Mouse (Mus musculus) heart, adult 2 months (tissue): Measurements from ENCODE around the gene F5. TPM values are rescaled to one million over a fixed set of nuclear protein-coding genes. Genes with fewer than 3 reads are reported as not detected.
"Not testable (repeated sequence)": the region's sequence is repeated elsewhere in the genome, so short reads cannot be mapped to it uniquely, and the experiment has no call there.

ENCODE experiments used
- DNase-seq, 2 experiments: peaks; one replicate each; pipeline ENCODE4 v3.0.0; 2021
- H3K27ac ChIP-seq: fragments of 200-600 bp; 2 replicates; pipeline ENCODE4 v1.8.1; 2022
- H3K27me3 ChIP-seq: fragments of 200-500 bp; 2 replicates; pipeline ENCODE4 v1.6.1; 2012; ENCODE audit warnings: mild to moderate bottlenecking, low read length, inconsistent platforms, mixed read lengths; ENCODE audit not compliant: control insufficient read depth, insufficient read depth
- H3K36me3 ChIP-seq: fragments of 200-500 bp; 2 replicates; pipeline ENCODE4 v1.6.1; 2012; ENCODE audit warnings: low read length, inconsistent platforms; ENCODE audit not compliant: control insufficient read depth, insufficient read depth
- H3K4me1 ChIP-seq: fragments of 200-500 bp; 2 replicates; pipeline ENCODE4 v1.6.1; 2011; ENCODE audit warnings: low read length; ENCODE audit not compliant: control insufficient read depth, insufficient read depth
- H3K4me3 ChIP-seq: fragments of 200-600 bp; 2 replicates; pipeline ENCODE4 v1.8.1; 2022
- H3K79me2 ChIP-seq: fragments of 200-500 bp; replicated peaks from 2 replicates; pipeline ENCODE4 v1.6.1; 2012; ENCODE audit warnings: mild to moderate bottlenecking, inconsistent platforms, low read length, moderate library complexity, mixed read lengths; ENCODE audit not compliant: control insufficient read depth, insufficient read depth
- H3K9ac ChIP-seq: fragments of 200-500 bp; 2 replicates; pipeline ENCODE4 v1.6.1; 2012; ENCODE audit warnings: low read depth, mild to moderate bottlenecking, control low read depth, inconsistent platforms, low read length, mixed read lengths
- CTCF ChIP-seq: fragments of 200-600 bp; IDR thresholded peaks from 2 replicates; pipeline ENCODE4 v1.8.1; 2022; ENCODE audit warnings: antibody characterized with exemption, mild to moderate bottlenecking, moderate library complexity
- EP300 ChIP-seq: fragments of 200-500 bp; IDR thresholded peaks from 2 replicates; pipeline ENCODE4 v1.6.1; 2011; ENCODE audit warnings: low read depth, low read length, control low read depth; ENCODE audit not compliant: insufficient read depth
- POLR2A ChIP-seq: fragments of 200-500 bp; IDR thresholded peaks from 2 replicates; pipeline ENCODE4 v1.6.1; 2011; ENCODE audit warnings: mild to moderate bottlenecking, low read depth, low read length, control low read depth; ENCODE audit not compliant: insufficient read depth
- WGBS: fragments of 180-500 bp; shearing (Covaris S2); methylation state at CpG from one replicate; pipeline ENCODE4 v1.1.7; 2018; 5-methylcytosine and 5-hydroxymethylcytosine counted together
- intact Hi-C: fragments of 180-260 bp; cut with DNase I; formaldehyde crosslinking; loops from one replicate; pipeline ENCODE4 v1.15.1; 2025
- polyA plus RNA-seq: library from polyadenylated mRNA; depleted of rRNA; stranded (reverse); fragments of >200 nt; gene quantifications from 2 replicates; pipeline ENCODE4 v1.2.3, GENCODE M21; 2012
- total RNA-seq, 2 experiments: library from RNA; stranded (reverse); gene quantifications; 2 replicates each; pipeline ENCODE4 v1.2.3; 2021

The F5 gene
- total and polyA plus RNA-seq, 3 experiments = 0.70 to 5.0 (median 1.5) TPM

GRCm38 (mm10) chr1:164214190-164214589, 62.6 kb downstream of the F5 start:
- intact Hi-C loops = no loop called here
- H3K9ac ChIP-seq = no peak overlapping the region
- H3K36me3 ChIP-seq = no peaks in the 10 kb centered on the region
- H3K27ac ChIP-seq = no peak overlapping the region
- TF ChIP-seq CTCF (no peak), POLR2A (no peak), EP300 (no peak)
- no peaks in the 10 kb centered on the region for H3K27me3 ChIP-seq
- WGBS = 71% methylated on average over 8 of the region's 8 CpGs
- H3K79me2 ChIP-seq = no peaks in the 10 kb centered on the region
- no peak overlapping the region for H3K4me3 ChIP-seq
- DNase-seq = no peak
- H3K4me1 ChIP-seq = no peaks in the 10 kb centered on the region

GRCm38 (mm10) chr1:164215097-164215496, 63.5 kb downstream of the F5 start:
- H3K4me3 ChIP-seq = no peak overlapping the region
- H3K4me1 ChIP-seq = no peaks in the 10 kb centered on the region
- TF ChIP-seq EP300 (no peak), CTCF (no peak), POLR2A (no peak)
- H3K27me3 ChIP-seq = no peaks in the 10 kb centered on the region
- DNase-seq = no peak
- intact Hi-C loops = no loop called here
- H3K27ac ChIP-seq = no peak overlapping the region
- H3K36me3 ChIP-seq = no peaks in the 10 kb centered on the region
- H3K79me2 ChIP-seq = no peaks in the 10 kb centered on the region
- no peak overlapping the region for H3K9ac ChIP-seq
- WGBS = 78% methylated on average over 3 of the region's 3 CpGs

GRCm38 (mm10) chr1:164215540-164215939, 63.9 kb downstream of the F5 start:
- intact Hi-C loops = no loop called here
- Histone ChIP-seq H3K9ac (no peak overlapping the region), H3K36me3 (no peaks in the 10 kb centered on the region), H3K27ac (no peak overlapping the region), H3K79me2 (no peaks in the 10 kb centered on the region), H3K4me1 (no peaks in the 10 kb centered on the region), H3K27me3 (no peaks in the 10 kb centered on the region), H3K4me3 (no peak overlapping the region)
- no peak for TF ChIP-seq POLR2A
- TF ChIP-seq EP300 = no peak
- TF ChIP-seq CTCF = no peak
- no peak for DNase-seq
- WGBS = 85% methylated on average over 6 of the region's 6 CpGs

DNA sequence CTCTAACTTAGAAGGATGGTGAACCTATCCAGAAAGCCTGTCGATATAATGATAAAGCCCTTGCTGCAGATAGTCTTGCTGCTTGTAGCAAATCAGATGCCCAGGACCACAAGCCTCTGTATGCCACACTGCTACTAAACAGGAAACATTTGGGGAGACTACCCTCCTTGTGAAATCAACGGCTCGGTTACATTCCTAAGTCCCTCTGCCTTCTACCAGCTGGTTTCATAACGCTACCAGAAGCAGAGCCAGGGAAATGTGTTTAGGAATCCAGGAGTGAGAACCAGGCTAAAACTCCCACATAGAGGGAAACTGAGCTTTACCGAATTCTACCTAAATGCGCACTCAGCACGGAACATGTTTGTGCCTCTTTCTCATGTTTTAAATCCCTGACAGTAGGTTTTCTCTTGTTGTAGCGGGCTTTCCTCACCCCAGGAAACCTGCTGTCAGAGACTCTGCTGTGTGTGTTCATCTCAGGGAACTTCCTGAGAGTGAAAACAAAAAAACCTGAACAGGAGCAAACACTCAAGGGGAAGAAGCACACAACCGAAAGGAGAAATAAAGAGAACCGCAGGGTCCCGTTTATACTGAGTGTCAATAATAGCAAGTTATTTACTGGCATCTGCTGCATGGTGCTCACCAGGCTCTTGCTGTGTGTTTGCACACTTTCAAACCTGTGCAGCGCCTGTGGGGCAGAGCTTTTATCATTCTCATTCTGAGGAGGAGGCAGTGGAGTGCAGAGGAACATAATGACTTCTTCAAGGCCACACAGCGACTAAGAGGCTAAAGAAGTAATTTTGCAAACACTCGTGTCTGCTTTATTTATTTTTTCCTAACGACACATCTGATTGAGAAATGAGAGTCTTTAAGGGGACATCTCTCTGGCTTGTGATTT, 66.4 kb downstream of the F5 start:
- no peaks in the 10 kb centered on the region for H3K36me3 ChIP-seq
- no peak for DNase-seq
- intact Hi-C loops = no loop called here
- no peak overlapping the region for H3K4me3 ChIP-seq
- TF ChIP-seq CTCF = no peak
- no peak for TF ChIP-seq EP300
- TF ChIP-seq POLR2A = no peak
- no peaks in the 10 kb centered on the region for H3K27me3 ChIP-seq
- no peak overlapping the region for H3K27ac ChIP-seq
- H3K9ac ChIP-seq = no peak overlapping the region
- 30% methylated on average over 15 of the region's 15 CpGs for WGBS
- H3K79me2 ChIP-seq = no peaks in the 10 kb centered on the region
- no peaks in the 10 kb centered on the region for H3K4me1 ChIP-seq

DNA sequence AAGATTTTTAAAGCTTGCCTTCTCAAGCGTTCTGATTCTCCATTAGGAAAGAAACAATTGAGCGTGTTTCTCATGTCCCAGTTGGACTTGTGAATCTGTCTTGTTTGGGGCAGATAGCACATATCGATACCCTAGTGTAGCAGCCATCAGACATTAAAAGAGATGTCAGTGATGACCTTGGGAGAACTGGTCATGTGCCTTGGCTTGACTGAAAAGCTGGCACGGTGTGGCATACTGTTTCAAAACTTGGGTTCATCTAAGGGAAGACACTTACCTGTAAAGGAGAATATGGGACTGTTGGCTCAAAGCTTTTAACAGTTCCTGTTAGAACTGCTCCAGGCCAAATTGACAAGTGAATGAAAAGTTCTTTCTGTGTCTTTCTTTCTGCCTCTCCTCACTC, 68.6 kb downstream of the F5 start:
- 82% methylated on average over 4 of the region's 4 CpGs for WGBS

GRCm38 (mm10) chr1:164223089-164223488, 71.5 kb downstream of the F5 start:
- H3K4me1 ChIP-seq = no peaks in the 10 kb centered on the region
- no peaks in the 10 kb centered on the region for H3K79me2 ChIP-seq
- H3K36me3 ChIP-seq = no peaks in the 10 kb centered on the region
- no peak overlapping the region for H3K27ac ChIP-seq
- no peaks in the 10 kb centered on the region for H3K27me3 ChIP-seq
- no peak overlapping the region for H3K9ac ChIP-seq
- intact Hi-C loops = no loop called here
- TF ChIP-seq EP300 (no peak), CTCF (no peak), POLR2A (no peak)
- no peak overlapping the region for H3K4me3 ChIP-seq
- no peak for DNase-seq

More for the DNA sequence above, 68.6 kb downstream of the F5 start:
- Histone ChIP-seq H3K36me3 (no peaks in the 10 kb centered on the region), H3K27me3 (no peaks in the 10 kb centered on the region), H3K9ac (no peak overlapping the region), H3K27ac (no peak overlapping the region), H3K4me1 (no peaks in the 10 kb centered on the region), H3K4me3 (no peak overlapping the region), H3K79me2 (no peaks in the 10 kb centered on the region)
- TF ChIP-seq EP300 (no peak), CTCF (no peak), POLR2A (no peak)
- no peak for DNase-seq
- intact Hi-C loops = no loop called here

- H3K36me3 ChIP-seq, H3K4me1 ChIP-seq, H3K27me3 ChIP-seq, H3K79me2 ChIP-seq, intact Hi-C loops, H3K27ac ChIP-seq, DNase-seq, H3K9ac ChIP-seq, H3K4me3 ChIP-seq: not testable (repeated sequence)
- WGBS = 84% methylated on average over 2 of the region's 4 CpGs
These were observed 80.4 kb downstream of the F5 start for GRCm38 (mm10) chr1:164231937-164232570.
